8 mouse cellular contexts compared by ENCODE assay signal in genomic region chr6:93715181-93716180, GRCm38 (mm10).
DNase-seq lines count a peak whose midpoint lies in the region; ATAC-seq and TF ChIP-seq lines count a peak whose summit lies in the region.

No protein-coding gene starts in this region.

- DNase-seq in heart, embryonic 10.5 days (ENCODE audit: low spot score), result no peak
- DNase-seq in heart, adult 18-20 months, result no peak
- DNase-seq in liver, embryonic 14.5 days (ENCODE audit: low read depth in 3 of 3, low spot score in 3 of 3), result no peak
- no peak for DNase-seq in thymus, postnatal 36 days
- no peak for DNase-seq in urinary bladder, postnatal 14 days (ENCODE audit: low spot score)

- peak overlapping the region; percentile 7; the same call in 1 of the 2 replicates for H3K27ac ChIP-seq in heart, embryonic 10.5 days
- no peak overlapping the region for H3K27ac ChIP-seq in forebrain, embryonic 15.5 days (replicated peaks)
- no peak overlapping the region for H3K27ac ChIP-seq in liver, embryonic 14.5 days

- TF ChIP-seq EP300 in liver, embryonic 14.5 days (IDR thresholded peaks at IDR 0.05; ENCODE audit: low read depth), result no peak

- peak overlapping the region; percentile 41 for H3K4me2 ChIP-seq in forebrain, embryonic 15.5 days (replicated peaks)
- H3K4me2 ChIP-seq in liver, embryonic 14.5 days (ENCODE audit: low read depth), result 0 out of 2 replicates have a peak overlapping the region, but pooled peaks have one; percentile 4

- no peaks in the 10 kb centered on the region for H3K36me3 ChIP-seq in heart, embryonic 10.5 days
- no peaks in the 10 kb centered on the region for H3K36me3 ChIP-seq in E14TG2a.4 (ENCODE audit: insufficient read depth, low read length)
- H3K36me3 ChIP-seq in forebrain, embryonic 15.5 days, result no peaks in the 10 kb centered on the region
- H3K36me3 ChIP-seq in liver, embryonic 14.5 days (replicated peaks; ENCODE audit: control insufficient read depth, insufficient read depth, low read depth), result no peaks in the 10 kb centered on the region

- TF ChIP-seq CTCF in E14TG2a.4 (conservative IDR thresholded peaks at IDR 0.05; ENCODE audit: low read length), result no peak
- no peak for TF ChIP-seq CTCF in liver, embryonic 14.5 days (IDR thresholded peaks at IDR 0.05; ENCODE audit: low read depth)

- peak overlapping the region; percentile 6; the same call in 1 of the 2 replicates for H3K9ac ChIP-seq in forebrain, embryonic 15.5 days (replicated peaks)
- H3K9ac ChIP-seq in liver, embryonic 14.5 days (replicated peaks), result no peak overlapping the region

- H3K27me3 ChIP-seq in heart, embryonic 10.5 days (ENCODE audit: insufficient read depth, poor library complexity, severe bottlenecking), result peaks cover 19% of the 10 kb centered on the region; the same call in 1 of the 2 replicates
- H3K27me3 ChIP-seq in E14TG2a.4 (ENCODE audit: insufficient read depth, low read length), result peaks cover 11% of the 10 kb centered on the region
- no peaks in the 10 kb centered on the region for H3K27me3 ChIP-seq in forebrain, embryonic 15.5 days
- no peaks in the 10 kb centered on the region; the same call in 1 of the 2 replicates for H3K27me3 ChIP-seq in liver, embryonic 14.5 days (ENCODE audit: control insufficient read depth, insufficient read depth, low read length)

- WGBS in heart, embryonic 10.5 days, result 38% methylated on average over 24 of the region's 24 CpGs
- 30% methylated on average over 24 of the region's 24 CpGs for WGBS in forebrain, embryonic 15.5 days
- WGBS in liver, embryonic 14.5 days (ENCODE audit: insufficient replicate concordance), result 27% methylated on average over 24 of the region's 24 CpGs

- ATAC-seq in forebrain, embryonic 15.5 days (replicated peaks), result no peak; the same call in 1 of the 2 replicates
- no peak for ATAC-seq in liver, embryonic 14.5 days (ENCODE audit: insufficient read depth)
- ATAC-seq in megakaryocyte-erythroid progenitor cell, adult 5-6 weeks (replicated peaks; ENCODE audit: low FRiP score, low TSS enrichment, poor library complexity, severe bottlenecking), result no peak

- H3K4me3 ChIP-seq in heart, embryonic 10.5 days, result peak overlapping the region; percentile 45
- peak overlapping the region; percentile 41; the same call in 1 of the 2 replicates for H3K4me3 ChIP-seq in E14TG2a.4 (replicated peaks; ENCODE audit: low read length)
- peak overlapping the region; percentile 26 for H3K4me3 ChIP-seq in forebrain, embryonic 15.5 days
- no peak overlapping the region for H3K4me3 ChIP-seq in liver, embryonic 14.5 days (ENCODE audit: insufficient read depth in 1 of 2, low read depth in 2 of 2, low read length in 2 of 2)

- no peaks in the 10 kb centered on the region for H3K9me3 ChIP-seq in heart, embryonic 10.5 days
- H3K9me3 ChIP-seq in E14TG2a.4 (ENCODE audit: low read length), result no peaks in the 10 kb centered on the region
- H3K9me3 ChIP-seq in forebrain, embryonic 15.5 days, result no peaks in the 10 kb centered on the region
- H3K9me3 ChIP-seq in liver, embryonic 14.5 days (ENCODE audit: control insufficient read depth, low read length), result no peaks in the 10 kb centered on the region

- H3K4me1 ChIP-seq in heart, embryonic 10.5 days, result peaks cover 31% of the 10 kb centered on the region
- H3K4me1 ChIP-seq in E14TG2a.4 (replicated peaks; ENCODE audit: low read depth, low read length), result peaks cover 40% of the 10 kb centered on the region
- peaks cover 37% of the 10 kb centered on the region for H3K4me1 ChIP-seq in forebrain, embryonic 15.5 days
- no peaks in the 10 kb centered on the region for H3K4me1 ChIP-seq in liver, embryonic 14.5 days (replicated peaks; ENCODE audit: control insufficient read depth in 2 of 2, insufficient read depth in 2 of 2, low read length in 1 of 2)

Comparison
In these comparisons a context has a peak if more than half of its experiments do, and no peak if none do; other contexts are left out.
1. H3K4me3 ChIP-seq: peak in heart, embryonic 10.5 days (single experiment), E14TG2a.4 (single experiment) and forebrain, embryonic 15.5 days (single experiment); none in liver, embryonic 14.5 days (0 of 2).